9 mouse cellular contexts compared by ENCODE assay signal in the genomic region with DNA sequence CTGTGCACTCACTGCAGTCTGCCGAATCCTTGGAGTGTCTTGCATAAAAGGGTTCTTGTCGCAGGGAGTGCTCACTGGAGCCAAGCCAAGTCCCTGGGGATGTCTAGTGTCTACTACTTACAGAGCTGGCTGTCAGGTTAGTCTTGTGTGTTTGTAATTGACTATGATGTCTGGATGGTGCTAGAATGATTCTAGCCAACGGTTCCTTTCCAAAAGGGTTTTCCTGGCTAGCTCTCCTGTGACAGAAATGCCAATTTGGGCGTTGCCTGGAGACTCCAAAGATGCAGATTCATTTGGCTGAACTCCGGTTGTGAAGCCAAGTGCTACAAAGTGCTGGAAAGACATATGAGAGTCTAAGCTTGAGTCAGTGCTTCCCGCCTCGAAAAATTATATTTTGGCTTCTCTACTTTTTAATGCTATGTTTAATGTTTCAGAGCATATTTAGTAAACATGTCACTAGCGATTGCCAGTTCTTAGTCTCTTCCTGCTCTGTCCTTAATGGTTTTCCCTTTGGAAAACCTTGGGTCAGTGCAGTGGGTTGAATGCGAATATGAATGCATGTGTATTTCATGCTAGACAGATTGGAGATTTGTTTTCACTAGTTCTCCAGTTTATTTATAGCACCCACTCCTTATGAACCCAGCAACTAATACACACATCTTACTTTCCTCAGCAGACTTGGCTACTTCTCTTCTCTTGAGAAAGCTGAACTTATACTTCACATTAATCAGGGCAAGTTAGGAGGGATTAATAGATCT.
DNase-seq lines count a peak whose midpoint lies in the region; ATAC-seq and TF ChIP-seq lines count a peak whose summit lies in the region.
"Had no signal": no experiment of that assay in that cellular context is flagged by ENCODE, and none has a peak within 500 bp of the region (broad histone marks: within the 10 kb centered on the region; RNA-seq: fewer than 3 reads in every experiment).

No protein-coding gene starts in this region.

- WGBS in neural tube, embryonic 13.5 days, result 73% methylated on average over 9 of the region's 9 CpGs
- WGBS in forebrain, postnatal 0 days, result 38% methylated on average over 9 of the region's 9 CpGs
- WGBS in lung, embryonic 15.5 days, result 36% methylated on average over 9 of the region's 9 CpGs

- no peak for DNase-seq in neural tube, embryonic 10.5 days (ENCODE audit: extremely low spot score, low spot score)
- DNase-seq in forebrain, postnatal 0 days, result peak; percentile 88
- DNase-seq in heart, postnatal 4 days, result peak; percentile 43
- peak; percentile 21 for DNase-seq in telencephalon, adult 2 months (ENCODE audit: low read depth, low spot score)
- no peak for DNase-seq in thymus, adult 18-20 months
- DNase-seq in spleen, postnatal 36 days (ENCODE audit: low spot score in 2 of 2), result no peak

- H3K4me3 ChIP-seq in neural tube, embryonic 13.5 days, result no peak overlapping the region
- no peak overlapping the region for H3K4me3 ChIP-seq in forebrain, postnatal 0 days (ENCODE audit: low read depth, low read length)
- no peak overlapping the region for H3K4me3 ChIP-seq in lung, embryonic 15.5 days
- H3K4me3 ChIP-seq: myocyte had no signal

- H3K36me3 ChIP-seq in neural tube, embryonic 13.5 days, result no peaks in the 10 kb centered on the region
- no peaks in the 10 kb centered on the region for H3K36me3 ChIP-seq in forebrain, postnatal 0 days (ENCODE audit: insufficient read depth)
- H3K36me3 ChIP-seq in lung, embryonic 15.5 days, result no peaks in the 10 kb centered on the region

- H3K4me1 ChIP-seq in neural tube, embryonic 13.5 days (replicated peaks), result no peaks in the 10 kb centered on the region
- H3K4me1 ChIP-seq in forebrain, postnatal 0 days (ENCODE audit: insufficient read depth), result no peaks in the 10 kb centered on the region
- 0 out of 2 replicates have a peak, but pooled peaks cover 4% of the 10 kb centered on the region for H3K4me1 ChIP-seq in lung, embryonic 15.5 days

- ATAC-seq in neural tube, embryonic 13.5 days (ENCODE audit: low read depth), result peak; percentile 91
- ATAC-seq in forebrain, postnatal 0 days, result peak; percentile 97
- peak; percentile 86; the same call in 1 of the 2 replicates for ATAC-seq in lung, embryonic 15.5 days (ENCODE audit: borderline replicate concordance, extremely low read depth, low FRiP score, low TSS enrichment)

- no peak overlapping the region for H3K9ac ChIP-seq in neural tube, embryonic 13.5 days
- no peak overlapping the region for H3K9ac ChIP-seq in forebrain, postnatal 0 days
- no peak overlapping the region for H3K9ac ChIP-seq in lung, embryonic 15.5 days

- H3K4me2 ChIP-seq in neural tube, embryonic 13.5 days, result no peak overlapping the region
- no peak overlapping the region for H3K4me2 ChIP-seq in forebrain, postnatal 0 days (ENCODE audit: low read depth)
- H3K4me2 ChIP-seq in lung, embryonic 15.5 days, result no peak overlapping the region

- TF ChIP-seq CTCF in forebrain, postnatal 0 days (IDR thresholded peaks at IDR 0.05; ENCODE audit: low read depth), result no peak

- no peaks in the 10 kb centered on the region for H3K27me3 ChIP-seq in neural tube, embryonic 13.5 days
- no peaks in the 10 kb centered on the region for H3K27me3 ChIP-seq in forebrain, postnatal 0 days (ENCODE audit: insufficient read depth, low read length)
- H3K27me3 ChIP-seq in lung, embryonic 15.5 days, result no peaks in the 10 kb centered on the region

- H3K9me3 ChIP-seq in neural tube, embryonic 13.5 days, result no peaks in the 10 kb centered on the region
- no peaks in the 10 kb centered on the region for H3K9me3 ChIP-seq in forebrain, postnatal 0 days (ENCODE audit: low read length)
- H3K9me3 ChIP-seq in lung, embryonic 15.5 days, result no peaks in the 10 kb centered on the region

- H3K27ac ChIP-seq in neural tube, embryonic 13.5 days (replicated peaks), result no peak overlapping the region
- no peak overlapping the region for H3K27ac ChIP-seq in forebrain, postnatal 0 days (ENCODE audit: low read depth, low read length)
- peak overlapping the region; percentile 34 for H3K27ac ChIP-seq in lung, embryonic 15.5 days

Comparison
In these comparisons a context has a peak if more than half of its experiments do, and no peak if none do; other contexts are left out.
1. DNase-seq: peak in forebrain, postnatal 0 days (single experiment), heart, postnatal 4 days (single experiment) and telencephalon, adult 2 months (single experiment); none in neural tube, embryonic 10.5 days (single experiment), thymus, adult 18-20 months (0 of 2) and spleen, postnatal 36 days (0 of 2).
2. Peak in every context shown above with its lines, with median percentiles within 50 percentile points of each other: ATAC-seq.